Mouse (Mus musculus) embryo, embryonic 11.5 days (tissue): ENCODE data around the gene Gm29735.
"Not testable (repeated sequence)": the region's sequence is repeated elsewhere in the genome, so short reads cannot be mapped to it uniquely, and the experiment has no call there.

Source experiments
- DNase-seq: peaks from one replicate; pipeline ENCODE4 v3.0.0-alpha.2; 2012; ENCODE audit warnings: low read depth, low spot score

Gene Gm29735

DNA sequence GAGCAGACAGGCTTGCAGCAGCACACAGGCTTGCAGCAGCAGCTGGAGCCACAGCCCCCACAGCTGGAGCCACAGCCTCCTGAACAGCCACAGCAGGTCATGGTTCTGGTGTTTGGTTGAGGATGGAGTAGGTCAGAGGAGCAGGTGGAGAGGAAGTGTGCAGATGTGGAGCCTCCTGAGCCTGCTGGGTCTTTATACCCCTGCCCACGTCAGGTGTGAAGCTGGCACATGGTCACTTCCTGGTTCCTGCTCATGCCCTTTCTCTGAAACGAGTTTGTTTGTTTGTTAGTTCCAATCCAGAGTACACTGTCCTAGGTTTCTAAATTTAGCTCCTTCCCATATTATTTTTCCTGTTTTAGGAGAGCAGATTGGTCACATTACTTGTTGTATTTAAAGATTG lies at the start of gene Gm29735:
Gm29735 (minus strand) TSS at position 101 of the 400 bp plus-strand sequence.
- not testable (repeated sequence) for DNase-seq

DNA sequence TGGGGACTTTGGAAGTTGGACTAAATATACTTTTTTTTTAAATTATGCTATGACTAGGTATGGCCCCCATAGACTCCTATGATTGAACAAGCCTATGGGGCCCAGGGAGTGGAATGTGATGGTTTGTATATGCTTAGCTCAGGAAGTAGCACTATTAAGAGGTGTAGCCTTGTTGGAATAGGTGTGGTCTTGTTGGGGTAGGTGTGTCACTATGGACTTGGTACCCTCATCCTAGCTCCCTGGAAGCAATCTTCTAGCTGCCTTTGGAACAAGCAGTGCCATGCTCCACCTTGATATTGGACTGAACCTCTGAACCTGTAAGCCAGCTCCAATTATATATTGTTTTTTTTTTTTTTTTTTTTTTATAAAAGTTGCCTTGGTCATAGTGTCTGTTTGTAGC lies 48.6 kb upstream of the Gm29735 start:
- DNase-seq = no peak

DNA sequence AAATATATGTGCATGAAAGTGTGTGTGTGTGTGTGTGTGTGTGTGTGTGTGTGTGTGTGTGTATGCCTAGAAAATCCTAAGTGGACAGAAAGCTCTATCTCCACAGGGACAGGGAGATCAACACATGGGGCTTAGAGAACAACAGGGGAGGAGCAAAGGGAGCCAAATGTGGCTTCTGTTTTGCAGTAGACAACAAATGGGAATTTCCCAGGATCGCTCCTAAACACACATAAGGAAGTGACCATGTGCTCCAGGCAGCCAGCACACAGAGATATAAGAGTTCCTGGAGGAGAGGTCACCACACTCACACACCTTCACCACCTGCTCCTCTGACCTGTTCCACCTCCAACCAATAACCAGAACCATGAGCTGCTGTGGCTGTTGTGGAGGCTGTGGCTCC lies 44.2 kb upstream of the Gm29735 start, which contains the start of gene Krtap5-3:
Krtap5-3 (plus strand) TSS at position 301 of the 400 bp plus-strand sequence.
- no peak for DNase-seq

- no peak for DNase-seq
These were observed 41.8 kb upstream of the Gm29735 start for GRCm38 (mm10) chr7:142198748-142199147.

- no peak for DNase-seq
These were observed 33.4 kb upstream of the Gm29735 start, which contains the start of gene Gm10153 for GRCm38 (mm10) chr7:142190289-142190688. Gene Gm10153 (minus strand): TSS chr7:142190389.

DNA sequence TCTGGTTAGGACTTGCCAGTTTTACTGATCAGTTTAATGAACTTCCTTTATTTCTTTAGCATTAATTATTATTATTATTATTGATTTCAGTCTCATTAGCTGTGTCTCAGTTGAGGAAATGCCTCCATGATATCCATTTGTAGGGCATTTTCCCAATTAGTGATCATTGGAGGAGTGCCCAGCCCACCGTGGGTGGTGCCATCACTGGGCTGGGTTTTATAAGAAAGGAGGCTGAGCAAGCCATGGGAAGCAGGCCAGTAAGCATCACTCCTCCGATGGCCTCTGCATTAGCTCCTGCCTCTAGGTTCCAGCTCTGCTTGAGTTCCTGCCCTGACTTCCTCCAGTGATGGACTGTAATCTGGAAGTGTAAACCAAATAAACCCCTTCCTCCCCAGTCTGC lies 31.2 kb upstream of the Gm29735 start:
- no peak for DNase-seq

DNA sequence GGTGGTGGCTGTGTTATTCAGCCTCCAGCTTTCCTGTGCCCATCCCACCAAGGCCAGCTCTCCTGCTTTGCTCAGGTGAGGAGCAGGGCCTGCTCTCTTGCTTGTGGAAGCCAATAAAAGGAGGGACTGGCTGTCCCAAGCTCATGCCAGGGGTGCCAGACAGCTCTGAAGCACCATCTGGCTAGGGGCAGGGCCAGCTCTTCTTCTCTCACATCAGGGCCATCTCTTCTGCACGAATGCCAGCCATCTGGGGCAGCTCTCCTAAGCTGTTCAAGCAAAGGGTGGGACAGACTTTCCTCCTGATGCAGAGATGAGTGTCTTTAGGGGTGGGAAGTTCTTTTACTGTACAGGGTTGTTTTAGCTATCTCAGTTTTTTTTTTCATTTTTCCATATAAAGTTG lies 24.1 kb upstream of the Gm29735 start:
- DNase-seq = no peak

- DNase-seq = no peak
These were observed 21.8 kb upstream of the Gm29735 start for GRCm38 (mm10) chr7:142178685-142179084.

- not testable (repeated sequence) for DNase-seq
These were observed 19.0 kb upstream of the Gm29735 start, which contains the start of gene Krtap5-2 for GRCm38 (mm10) chr7:142175905-142176304. Gene Krtap5-2 (minus strand): TSS chr7:142176005.

- no peak for DNase-seq
These were observed 12.9 kb upstream of the Gm29735 start for GRCm38 (mm10) chr7:142169836-142170235.

DNA sequence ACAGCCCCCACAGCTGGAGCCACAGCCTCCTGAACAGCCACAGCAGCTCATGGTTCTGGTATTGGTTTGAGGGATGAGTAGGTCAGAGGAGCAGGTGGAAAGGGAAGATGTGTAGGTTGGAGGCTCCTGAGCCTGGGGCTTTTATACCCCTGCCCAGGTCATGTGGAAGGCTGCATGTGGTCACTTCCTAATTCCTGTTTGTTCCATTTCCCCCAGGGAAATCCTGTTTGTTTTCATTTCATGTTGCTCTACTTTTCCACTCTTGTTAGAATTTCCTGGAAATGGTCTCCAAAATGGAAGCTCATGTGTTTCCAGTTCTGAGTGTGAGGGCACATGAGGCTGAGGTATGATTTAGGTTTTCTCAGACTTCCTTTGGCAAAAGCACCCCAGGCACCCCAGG lies 8.7 kb upstream of the Gm29735 start, which contains the start of gene Gm4553:
Gm4553 (minus strand) TSS at position 101 of the 400 bp plus-strand sequence.
- not testable (repeated sequence) for DNase-seq

GRCm38 (mm10) chr7:142159366-142159765 lies 2.5 kb upstream of the Gm29735 start:
- no peak for DNase-seq

DNA sequence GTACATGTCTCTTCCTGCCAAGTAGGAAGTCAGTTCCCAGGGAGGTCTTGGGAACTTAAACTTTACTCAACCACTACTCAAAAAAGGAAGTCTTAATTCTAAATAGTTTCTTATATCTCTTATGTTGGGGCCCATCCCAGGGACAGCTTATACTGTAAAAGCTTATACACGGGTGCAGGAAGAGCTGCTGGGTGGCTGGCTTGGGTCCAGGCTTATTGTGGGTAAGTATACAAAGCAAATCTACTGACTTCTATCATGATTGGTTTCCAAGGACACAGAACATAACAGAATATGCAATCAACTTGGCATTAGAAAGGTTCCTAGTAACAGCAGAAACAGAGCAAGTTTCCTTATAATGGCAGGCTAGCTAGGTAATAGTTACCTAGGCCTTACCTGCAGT lies 1.6 kb downstream of the Gm29735 start:
- no peak for DNase-seq

GRCm38 (mm10) chr7:142152191-142152590 lies 4.7 kb downstream of the Gm29735 start:
- no peak for DNase-seq

DNA sequence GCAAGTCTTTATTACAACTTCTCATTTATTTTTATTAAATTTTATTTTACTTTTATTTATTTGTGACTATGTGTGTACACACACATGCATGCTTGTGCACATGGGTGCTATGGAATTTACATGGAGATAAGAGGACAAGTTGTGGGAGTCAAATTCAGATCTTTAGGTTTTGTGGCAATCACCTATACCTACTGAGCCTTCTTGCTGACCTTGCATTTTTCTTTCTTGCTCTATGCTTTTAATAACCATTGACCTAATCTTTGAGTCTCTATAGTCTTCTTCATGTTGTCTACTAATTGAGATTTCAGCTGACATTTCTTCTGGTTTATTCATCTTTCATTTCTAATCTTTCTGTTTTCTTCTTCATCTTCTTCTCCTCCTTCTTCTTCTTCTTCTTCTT lies 8.3 kb downstream of the Gm29735 start:
- DNase-seq = no peak

- peak; percentile 40 for DNase-seq
These were observed 10.9 kb downstream of the Gm29735 start for GRCm38 (mm10) chr7:142146033-142146432.

DNA sequence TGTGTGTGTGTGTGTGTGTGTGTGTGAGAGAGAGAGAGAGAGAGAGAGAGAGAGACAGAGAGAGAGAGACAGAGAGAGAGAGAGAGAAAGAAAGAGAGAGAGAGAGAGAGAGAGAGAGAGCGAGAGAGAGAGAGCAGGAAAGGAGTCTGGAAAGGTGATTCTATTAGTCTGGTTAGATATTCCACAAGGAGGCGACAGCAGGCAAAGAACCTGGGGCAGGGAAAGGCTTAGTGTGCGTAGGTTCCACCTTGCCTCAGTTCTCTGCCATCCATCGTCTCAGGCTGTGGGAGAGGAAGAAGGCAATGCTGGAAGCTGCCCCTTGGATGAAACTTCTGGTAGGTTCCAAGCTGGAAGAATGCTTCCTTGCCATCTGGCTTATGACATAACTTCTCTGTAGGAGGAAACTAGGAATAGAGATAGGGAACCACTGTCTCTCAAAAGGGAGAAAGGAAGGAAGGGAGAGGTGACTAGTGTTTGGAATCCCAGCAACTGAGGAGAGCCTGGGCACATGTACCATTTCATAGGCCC lies 11.4 kb downstream of the Gm29735 start:
- no peak for DNase-seq

DNA sequence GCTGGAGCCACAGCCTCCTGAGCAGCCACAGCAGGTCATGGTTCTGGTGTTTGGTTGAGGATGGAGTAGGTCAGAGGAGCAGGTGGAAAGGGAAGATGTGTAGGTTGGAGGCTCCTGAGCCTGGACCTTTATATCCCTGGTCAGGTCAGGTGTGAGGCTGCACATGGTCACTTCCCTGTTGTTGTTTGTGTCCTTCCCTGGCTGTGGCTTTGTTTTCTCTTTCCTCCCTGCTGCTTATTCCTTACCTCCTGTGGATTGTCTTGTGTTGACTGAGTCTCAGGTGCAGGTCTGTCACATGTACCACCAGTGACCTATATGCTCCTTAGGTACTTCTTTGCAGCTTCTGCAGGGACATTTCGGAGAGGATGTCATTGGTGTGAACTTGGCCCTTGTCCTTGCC lies 12.4 kb downstream of the Gm29735 start, which contains the start of gene Gm45337:
Gm45337 (minus strand) TSS at position 101 of the 400 bp plus-strand sequence.
- DNase-seq = no peak

- DNase-seq = not testable (repeated sequence)
These were observed 13.4 kb downstream of the Gm29735 start for GRCm38 (mm10) chr7:142143506-142144010.

GRCm38 (mm10) chr7:142140696-142141095 lies 16.2 kb downstream of the Gm29735 start:
- no peak for DNase-seq

- not testable (repeated sequence) for DNase-seq
These were observed 21.0 kb downstream of the Gm29735 start, which contains the start of gene Gm39115 for GRCm38 (mm10) chr7:142135934-142136333. Gene Gm39115 (minus strand): TSS chr7:142136034.

DNA sequence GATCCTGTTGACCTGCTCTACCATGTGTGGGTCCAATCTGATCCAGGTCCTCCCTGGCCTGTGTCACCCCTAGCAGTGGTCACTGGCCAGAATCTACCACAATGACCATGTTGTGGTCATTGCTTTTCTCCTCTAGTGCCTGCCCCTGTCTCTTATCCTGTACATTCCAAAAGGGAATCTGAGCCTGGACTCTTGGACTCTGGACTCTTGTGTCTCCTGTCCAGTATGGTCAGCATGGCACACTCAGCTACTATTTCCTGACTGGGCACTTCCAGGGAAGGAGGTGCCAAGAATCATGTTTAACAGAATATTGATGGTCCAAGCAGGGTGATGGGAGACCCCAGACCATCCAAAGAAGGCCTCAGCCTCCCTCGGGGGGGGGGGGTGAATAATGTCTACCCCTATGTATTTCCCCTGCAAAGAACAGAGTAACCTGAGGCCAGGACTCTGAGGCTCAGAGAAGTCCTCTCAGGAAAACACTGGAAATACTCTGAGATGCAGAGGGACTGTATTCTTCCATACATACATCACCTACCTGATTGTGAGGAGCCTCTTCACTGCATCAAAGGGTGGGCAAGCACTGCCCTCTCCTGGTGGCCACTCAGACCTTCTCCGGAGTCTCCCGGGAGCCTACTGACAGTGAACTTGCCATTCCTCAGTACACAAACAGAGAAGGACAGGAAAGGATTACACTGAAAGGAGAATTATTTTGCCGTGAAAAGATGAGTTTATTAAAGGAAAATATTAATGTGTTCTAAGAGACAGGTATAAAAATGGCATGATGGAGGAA lies 22.5 kb downstream of the Gm29735 start:
- DNase-seq = no peak
